7 mouse cellular contexts compared by ENCODE assay signal in the genomic region with DNA sequence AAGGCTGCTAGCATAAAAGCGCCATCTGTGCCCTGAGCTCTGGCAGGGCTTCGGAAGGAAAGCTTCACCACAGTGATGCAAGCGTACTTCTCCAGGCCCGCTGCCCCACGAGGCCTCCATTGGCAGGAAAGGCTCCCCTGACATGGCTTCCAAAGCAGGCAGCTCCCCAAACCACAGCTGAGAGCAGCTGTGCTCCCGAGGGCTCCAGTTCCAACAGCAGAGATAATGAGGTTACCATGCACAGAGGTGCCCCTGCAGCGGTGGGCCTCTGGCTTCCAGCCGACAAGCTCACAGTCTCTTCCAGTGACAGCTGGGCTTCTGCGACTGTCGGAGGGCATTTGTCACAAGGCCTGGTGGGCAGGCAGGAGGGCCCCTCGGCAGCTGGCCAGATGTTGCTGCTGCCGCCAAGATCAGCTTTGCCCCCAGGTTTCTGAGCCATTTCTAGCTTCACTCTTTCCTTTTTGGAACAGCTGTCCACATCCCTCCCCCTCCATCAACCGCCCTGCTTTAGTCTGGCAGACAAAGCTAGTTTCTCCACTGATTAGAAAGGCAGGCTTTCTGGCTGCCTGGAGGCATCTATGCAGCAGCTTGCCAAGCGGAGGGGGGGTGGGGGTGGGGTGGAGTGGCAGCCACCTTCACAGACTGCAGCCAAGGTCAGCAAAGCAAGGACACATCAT. TPM values are rescaled to one million over a fixed set of nuclear protein-coding genes. Genes with fewer than 3 reads are reported as not detected.
DNase-seq lines count a peak whose midpoint lies in the region; ATAC-seq lines count a peak whose summit lies in the region.

No protein-coding gene starts in this region.

- no peaks in the 10 kb centered on the region for H3K27me3 ChIP-seq in hindbrain, embryonic 14.5 days (ENCODE audit: control insufficient read depth, insufficient read depth, low read length)
- 0 out of 2 replicates have a peak, but pooled peaks cover 7% of the 10 kb centered on the region for H3K27me3 ChIP-seq in midbrain, embryonic 10.5 days (ENCODE audit: low read depth, poor library complexity, severe bottlenecking)

- no peaks in the 10 kb centered on the region for H3K9me3 ChIP-seq in hindbrain, embryonic 14.5 days (ENCODE audit: control insufficient read depth, low read length)
- no peaks in the 10 kb centered on the region for H3K9me3 ChIP-seq in midbrain, embryonic 10.5 days (replicated peaks)

- H3K36me3 ChIP-seq in hindbrain, embryonic 14.5 days (replicated peaks; ENCODE audit: control insufficient read depth, insufficient read depth): no peaks in the 10 kb centered on the region
- H3K36me3 ChIP-seq in midbrain, embryonic 10.5 days: no peaks in the 10 kb centered on the region

- H3K27ac ChIP-seq in hindbrain, embryonic 14.5 days: peak overlapping the region; percentile 83
- H3K27ac ChIP-seq in midbrain, embryonic 10.5 days (replicated peaks): peak overlapping the region; percentile 86

- intact Hi-C loops in gastrocnemius, postnatal 14 days (cut with DNase I; ENCODE audit: low total_unique reads): no loop called here
- intact Hi-C loops in left cerebral cortex, postnatal 14 days (cut with DNase I): no loop called here

- WGBS in hindbrain, embryonic 14.5 days: 8% methylated on average over 14 of the region's 14 CpGs
- 30% methylated on average over 14 of the region's 14 CpGs for WGBS in midbrain, embryonic 10.5 days

- peak; percentile 83 for DNase-seq in adrenal gland, postnatal 10 days
- DNase-seq in cerebellum, postnatal 36 days: peak; percentile 28 to 41
- peak; percentile 90 for DNase-seq in gastrocnemius, postnatal 14 days
- peak; percentile 73 for DNase-seq in hindbrain, embryonic 14.5 days (ENCODE audit: low spot score)
- DNase-seq in left cerebral cortex, postnatal 14 days (ENCODE audit: low spot score in 2 of 2): peak; percentile 53 to 74
- peak; percentile 59 for DNase-seq in midbrain, embryonic 10.5 days (ENCODE audit: low spot score)
- DNase-seq in testis, postnatal 14 days (ENCODE audit: low spot score): peak; percentile 61

- no peak overlapping the region for H3K4me2 ChIP-seq in hindbrain, embryonic 14.5 days (replicated peaks)

- H3K4me3 ChIP-seq in hindbrain, embryonic 14.5 days (replicated peaks; ENCODE audit: low read length): no peak overlapping the region
- no peak overlapping the region for H3K4me3 ChIP-seq in midbrain, embryonic 10.5 days

- H3K4me1 ChIP-seq in hindbrain, embryonic 14.5 days (replicated peaks; ENCODE audit: control insufficient read depth, insufficient read depth, low read length): peaks cover 69% of the 10 kb centered on the region
- H3K4me1 ChIP-seq in midbrain, embryonic 10.5 days: peaks cover 97% of the 10 kb centered on the region

- H3K9ac ChIP-seq in hindbrain, embryonic 14.5 days: peak overlapping the region; percentile 9; the same call in 1 of the 2 replicates

- ATAC-seq in hindbrain, embryonic 14.5 days (ENCODE audit: low FRiP score): peak; percentile 59

RNA-seq across cellular contexts. Expression of a gene that starts 10.2 kb away (rescaled TPM):
- total RNA-seq in adrenal gland, postnatal 10 days (2021): 10 to 100 TPM; 22.3 to 26.2 TPM
- total RNA-seq in gastrocnemius, postnatal 14 days (2021): 1 to 10 TPM; 3.8 to 4.3 TPM
- 4.0 and 4.1 TPM in 2 replicates for polyA plus RNA-seq in hindbrain, embryonic 14.5 days (2014; fragmentation: Nextera tagmentation; extraction: Ambion mirVana)
- 1 to 10 TPM; 6.0 to 8.5 TPM for total RNA-seq in left cerebral cortex, postnatal 14 days (2021)
- 5.2 and 7.4 TPM in 2 replicates for polyA plus RNA-seq in midbrain, embryonic 10.5 days (2016; fragmentation: Nextera tagmentation; extraction: Ambion mirVana)

Comparison
In these comparisons a context has a peak if more than half of its experiments do, and no peak if none do; other contexts are left out.
1. DNase-seq: peak in every context shown above with its lines; median percentile 90 in gastrocnemius, postnatal 14 days; 83 in adrenal gland, postnatal 10 days; 73 in hindbrain, embryonic 14.5 days; 64 in left cerebral cortex, postnatal 14 days; 61 in testis, postnatal 14 days; 59 in midbrain, embryonic 10.5 days; 34 in cerebellum, postnatal 36 days.